Mouse (Mus musculus): ENCODE measurements at regions not wholly inside any gene's neighbourhood (a gene's known extent, or its start where the extent isn't known, plus 50 kb on each side); places are given as distances from the start of the nearest gene placed in this dataset.

- H3K27ac ChIP-seq (ENCODE audit: insufficient read depth, low read length), result no peak overlapping the region
- H3K4me3 ChIP-seq (replicated peaks; ENCODE audit: insufficient read depth, low read depth, low read length), result no peak overlapping the region
- DNase-seq, result no peak
- 70% methylated on average over 6 of the region's 6 CpGs for WGBS
- H3K4me1 ChIP-seq (ENCODE audit: control insufficient read depth, insufficient read depth, low read length), result no peaks in the 10 kb centered on the region; the same call in 1 of the 2 replicates
- TF ChIP-seq CTCF (IDR thresholded peaks at IDR 0.05; ENCODE audit: borderline replicate concordance, insufficient read depth, low read depth, low read length) (no peak), POLR2A (IDR thresholded peaks at IDR 0.05; ENCODE audit: borderline replicate concordance, insufficient read depth, low read length) (no peak)
- no peaks in the 10 kb centered on the region for H3K27me3 ChIP-seq (ENCODE audit: control insufficient read depth, insufficient read depth, low read length)
Observed at GRCm38 (mm10) chr16:77421001-77421400, 180.9 kb downstream of the Gm11146 start.

DNA sequence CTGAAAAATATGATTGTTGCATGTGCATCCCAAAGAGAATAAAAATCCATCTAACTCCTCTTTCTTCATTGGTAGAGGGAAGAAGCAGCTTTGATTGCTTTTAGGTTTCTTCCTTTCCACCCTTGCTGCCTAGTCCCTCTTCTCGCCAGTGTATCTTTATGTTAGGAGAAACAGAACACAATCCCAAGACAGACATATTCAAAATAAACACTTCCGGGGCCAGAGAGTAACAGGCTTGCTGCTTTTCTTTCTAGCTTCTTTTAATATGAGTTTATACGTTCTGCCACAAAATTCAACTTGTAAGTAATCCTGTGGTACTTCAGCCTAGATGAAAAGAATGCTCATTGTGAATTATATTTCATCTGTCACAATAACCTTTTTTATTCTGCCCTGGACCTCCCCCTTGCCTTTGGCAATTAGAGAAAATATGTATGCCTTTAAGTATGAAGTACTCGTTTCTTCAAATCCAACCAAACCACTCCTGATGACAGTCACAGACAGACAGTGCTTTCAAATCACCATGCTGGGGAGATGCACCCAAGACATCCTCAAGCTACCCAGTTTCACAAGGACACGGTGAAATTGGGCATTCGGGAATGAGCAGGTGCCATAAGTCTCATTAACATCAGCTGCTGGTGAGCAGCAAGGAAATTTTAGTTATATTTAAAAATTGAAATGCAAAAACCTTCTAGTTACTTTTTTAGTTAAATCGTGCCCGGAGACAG, 181.6 kb downstream of the Gm11146 start:
- Histone ChIP-seq H3K27me3 (ENCODE audit: control insufficient read depth, insufficient read depth, low read length) (no peaks in the 10 kb centered on the region), H3K4me3 (replicated peaks; ENCODE audit: insufficient read depth, low read depth, low read length) (peak overlapping the region; percentile 26), H3K4me1 (ENCODE audit: control insufficient read depth, insufficient read depth, low read length) (no peaks in the 10 kb centered on the region; the same call in 1 of the 2 replicates), H3K27ac (ENCODE audit: insufficient read depth, low read length) (peak overlapping the region; percentile 83; the same call in 1 of the 2 replicates)
- WGBS, result 75% methylated on average over 8 of the region's 8 CpGs
- no peak for DNase-seq
- no peak for TF ChIP-seq POLR2A (IDR thresholded peaks at IDR 0.05; ENCODE audit: borderline replicate concordance, insufficient read depth, low read length)
- no peak for TF ChIP-seq CTCF (IDR thresholded peaks at IDR 0.05; ENCODE audit: borderline replicate concordance, insufficient read depth, low read depth, low read length)

GRCm38 (mm10) chr16:77419116-77419735, 182.7 kb downstream of the Gm11146 start:
- Histone ChIP-seq H3K4me1 (ENCODE audit: control insufficient read depth, insufficient read depth, low read length) (no peaks in the 10 kb centered on the region; the same call in 1 of the 2 replicates), H3K27ac (ENCODE audit: insufficient read depth, low read length) (no peak overlapping the region), H3K4me3 (replicated peaks; ENCODE audit: insufficient read depth, low read depth, low read length) (no peak overlapping the region), H3K27me3 (ENCODE audit: control insufficient read depth, insufficient read depth, low read length) (no peaks in the 10 kb centered on the region)
- DNase-seq, result no peak
- TF ChIP-seq CTCF (IDR thresholded peaks at IDR 0.05; ENCODE audit: borderline replicate concordance, insufficient read depth, low read depth, low read length) (no peak), POLR2A (IDR thresholded peaks at IDR 0.05; ENCODE audit: borderline replicate concordance, insufficient read depth, low read length) (no peak)
- WGBS, result 74% methylated on average over 4 of the region's 4 CpGs

DNA sequence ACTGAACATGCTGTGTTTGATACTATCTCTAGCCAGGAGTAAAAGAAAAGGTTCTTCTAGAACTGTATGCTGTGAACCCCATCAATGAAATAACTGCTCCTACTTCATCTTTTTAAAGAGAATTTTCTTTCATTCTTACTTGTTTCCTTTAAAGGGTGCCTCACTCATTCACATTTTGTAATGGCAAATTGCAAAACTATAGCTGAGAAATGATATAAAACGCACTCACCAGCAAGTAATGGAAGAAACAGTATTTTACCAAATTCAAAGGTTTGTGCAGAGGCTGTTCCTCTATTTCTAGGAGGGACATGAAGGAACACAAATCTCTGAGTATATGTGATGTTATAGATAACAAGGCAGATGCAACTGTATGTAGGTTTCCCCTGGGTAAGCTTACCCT, 183.4 kb downstream of the Gm11146 start:
- H3K27me3 ChIP-seq (ENCODE audit: control insufficient read depth, insufficient read depth, low read length), result no peaks in the 10 kb centered on the region
- TF ChIP-seq POLR2A (IDR thresholded peaks at IDR 0.05; ENCODE audit: borderline replicate concordance, insufficient read depth, low read length) (no peak), CTCF (IDR thresholded peaks at IDR 0.05; ENCODE audit: borderline replicate concordance, insufficient read depth, low read depth, low read length) (no peak)
- DNase-seq, result no peak
- 89% methylated on average over 1 of the region's 1 CpGs for WGBS
- H3K27ac ChIP-seq (ENCODE audit: insufficient read depth, low read length), result no peak overlapping the region
- no peaks in the 10 kb centered on the region; the same call in 1 of the 2 replicates for H3K4me1 ChIP-seq (ENCODE audit: control insufficient read depth, insufficient read depth, low read length)
- H3K4me3 ChIP-seq (replicated peaks; ENCODE audit: insufficient read depth, low read depth, low read length), result no peak overlapping the region

GRCm38 (mm10) chr16:77417791-77418190, 184.1 kb downstream of the Gm11146 start:
- no peak for TF ChIP-seq CTCF (IDR thresholded peaks at IDR 0.05; ENCODE audit: borderline replicate concordance, insufficient read depth, low read depth, low read length)
- TF ChIP-seq POLR2A (IDR thresholded peaks at IDR 0.05; ENCODE audit: borderline replicate concordance, insufficient read depth, low read length), result no peak
- Histone ChIP-seq H3K4me3 (replicated peaks; ENCODE audit: insufficient read depth, low read depth, low read length) (no peak overlapping the region), H3K4me1 (ENCODE audit: control insufficient read depth, insufficient read depth, low read length) (no peaks in the 10 kb centered on the region; the same call in 1 of the 2 replicates), H3K27ac (ENCODE audit: insufficient read depth, low read length) (no peak overlapping the region), H3K27me3 (ENCODE audit: control insufficient read depth, insufficient read depth, low read length) (no peaks in the 10 kb centered on the region)
- peak; percentile 42 to 43 for DNase-seq
- 25% methylated on average over 3 of the region's 3 CpGs for WGBS

- no peak for TF ChIP-seq CTCF (IDR thresholded peaks at IDR 0.05; ENCODE audit: borderline replicate concordance, insufficient read depth, low read depth, low read length)
- TF ChIP-seq POLR2A (IDR thresholded peaks at IDR 0.05; ENCODE audit: borderline replicate concordance, insufficient read depth, low read length), result no peak
- DNase-seq, result peak in 1 of 2 experiments; percentile 19
- Histone ChIP-seq H3K4me1 (ENCODE audit: control insufficient read depth, insufficient read depth, low read length) (no peaks in the 10 kb centered on the region), H3K27ac (ENCODE audit: insufficient read depth, low read length) (no peak overlapping the region), H3K27me3 (ENCODE audit: control insufficient read depth, insufficient read depth, low read length) (no peaks in the 10 kb centered on the region), H3K4me3 (replicated peaks; ENCODE audit: insufficient read depth, low read depth, low read length) (no peak overlapping the region)
- WGBS, result 2% methylated on average over 1 of the region's 1 CpGs
Observed at GRCm38 (mm10) chr16:77414562-77414961, 187.3 kb downstream of the Gm11146 start.

- H3K27ac ChIP-seq (ENCODE audit: insufficient read depth, low read length), result no peak overlapping the region
- H3K4me3 ChIP-seq (replicated peaks; ENCODE audit: insufficient read depth, low read depth, low read length), result no peak overlapping the region
- no peaks in the 10 kb centered on the region; the same call in 1 of the 2 replicates for H3K4me1 ChIP-seq (ENCODE audit: control insufficient read depth, insufficient read depth, low read length)
- no peak for DNase-seq
- H3K27me3 ChIP-seq (ENCODE audit: control insufficient read depth, insufficient read depth, low read length), result no peaks in the 10 kb centered on the region
- TF ChIP-seq CTCF (IDR thresholded peaks at IDR 0.05; ENCODE audit: borderline replicate concordance, insufficient read depth, low read depth, low read length) (no peak), POLR2A (IDR thresholded peaks at IDR 0.05; ENCODE audit: borderline replicate concordance, insufficient read depth, low read length) (no peak)
- WGBS, result 93% methylated on average over 7 of the region's 7 CpGs
Observed at GRCm38 (mm10) chr16:77409168-77409567, 192.7 kb downstream of the Gm11146 start.

- Histone ChIP-seq H3K4me3 (replicated peaks; ENCODE audit: insufficient read depth, low read depth, low read length) (no peak overlapping the region), H3K4me1 (ENCODE audit: control insufficient read depth, insufficient read depth, low read length) (no peaks in the 10 kb centered on the region; the same call in 1 of the 2 replicates), H3K27ac (ENCODE audit: insufficient read depth, low read length) (no peak overlapping the region), H3K27me3 (ENCODE audit: control insufficient read depth, insufficient read depth, low read length) (no peaks in the 10 kb centered on the region)
- no peak for TF ChIP-seq POLR2A (IDR thresholded peaks at IDR 0.05; ENCODE audit: borderline replicate concordance, insufficient read depth, low read length)
- WGBS, result 82% methylated on average over 5 of the region's 5 CpGs
- DNase-seq, result no peak
Observed at GRCm38 (mm10) chr16:77406999-77407398, 194.9 kb downstream of the Gm11146 start.
